Mouse (Mus musculus) heart, adult 2 months (tissue): ENCODE data around the gene Crym. TPM values are rescaled to one million over a fixed set of nuclear protein-coding genes. Genes with fewer than 3 reads are reported as not detected.

Source experiments
- DNase-seq, 2 experiments: peaks; one replicate each; pipeline ENCODE4 v3.0.0; 2021
- H3K27ac ChIP-seq: fragments of 200-600 bp; 2 replicates; pipeline ENCODE4 v1.8.1; 2022
- H3K27me3 ChIP-seq: fragments of 200-500 bp; 2 replicates; pipeline ENCODE4 v1.6.1; 2012; ENCODE audit warnings: mild to moderate bottlenecking, low read length, inconsistent platforms, mixed read lengths; ENCODE audit not compliant: control insufficient read depth, insufficient read depth
- H3K36me3 ChIP-seq: fragments of 200-500 bp; 2 replicates; pipeline ENCODE4 v1.6.1; 2012; ENCODE audit warnings: low read length, inconsistent platforms; ENCODE audit not compliant: control insufficient read depth, insufficient read depth
- H3K4me1 ChIP-seq: fragments of 200-500 bp; 2 replicates; pipeline ENCODE4 v1.6.1; 2011; ENCODE audit warnings: low read length; ENCODE audit not compliant: control insufficient read depth, insufficient read depth
- H3K4me3 ChIP-seq: fragments of 200-600 bp; 2 replicates; pipeline ENCODE4 v1.8.1; 2022
- H3K79me2 ChIP-seq: fragments of 200-500 bp; replicated peaks from 2 replicates; pipeline ENCODE4 v1.6.1; 2012; ENCODE audit warnings: mild to moderate bottlenecking, inconsistent platforms, low read length, moderate library complexity, mixed read lengths; ENCODE audit not compliant: control insufficient read depth, insufficient read depth
- H3K9ac ChIP-seq: fragments of 200-500 bp; 2 replicates; pipeline ENCODE4 v1.6.1; 2012; ENCODE audit warnings: low read depth, mild to moderate bottlenecking, control low read depth, inconsistent platforms, low read length, mixed read lengths
- CTCF ChIP-seq: fragments of 200-600 bp; IDR thresholded peaks from 2 replicates; pipeline ENCODE4 v1.8.1; 2022; ENCODE audit warnings: antibody characterized with exemption, mild to moderate bottlenecking, moderate library complexity
- EP300 ChIP-seq: fragments of 200-500 bp; IDR thresholded peaks from 2 replicates; pipeline ENCODE4 v1.6.1; 2011; ENCODE audit warnings: low read depth, low read length, control low read depth; ENCODE audit not compliant: insufficient read depth
- POLR2A ChIP-seq: fragments of 200-500 bp; IDR thresholded peaks from 2 replicates; pipeline ENCODE4 v1.6.1; 2011; ENCODE audit warnings: mild to moderate bottlenecking, low read depth, low read length, control low read depth; ENCODE audit not compliant: insufficient read depth
- WGBS: fragments of 180-500 bp; shearing (Covaris S2); methylation state at CpG from one replicate; pipeline ENCODE4 v1.1.7; 2018; 5-methylcytosine and 5-hydroxymethylcytosine counted together
- intact Hi-C: fragments of 180-260 bp; cut with DNase I; formaldehyde crosslinking; loops from one replicate; pipeline ENCODE4 v1.15.1; 2025
- polyA plus RNA-seq: library from polyadenylated mRNA; depleted of rRNA; stranded (reverse); fragments of >200 nt; gene quantifications from 2 replicates; pipeline ENCODE4 v1.2.3, GENCODE M21; 2012
- total RNA-seq, 2 experiments: library from RNA; stranded (reverse); gene quantifications; 2 replicates each; pipeline ENCODE4 v1.2.3; 2021

Gene Crym
- total and polyA plus RNA-seq, 3 experiments = 0.34 to 0.39 (median 0.37) TPM

DNA sequence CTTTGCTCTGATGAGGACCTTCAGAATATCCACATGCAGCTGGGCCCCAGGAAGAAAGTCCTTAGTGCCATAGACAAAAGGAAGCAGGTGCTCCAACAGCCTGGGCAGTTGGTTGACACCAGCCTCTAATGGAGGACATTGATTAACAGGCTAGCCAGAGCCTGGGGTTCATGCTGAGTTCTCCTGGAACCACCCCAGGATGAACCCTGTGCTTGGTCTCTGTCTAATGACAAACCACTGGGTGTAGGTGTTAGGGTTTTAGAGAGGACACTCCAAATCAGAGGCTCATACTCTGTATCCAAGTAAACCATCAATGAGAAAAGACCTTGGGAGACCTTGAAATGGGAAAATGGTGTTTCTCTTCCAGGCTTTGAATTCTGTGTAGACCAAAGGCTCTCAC, 19.0 kb downstream of the Crym start:
- intact Hi-C loops = no loop called here
- TF ChIP-seq EP300 (no peak), POLR2A (no peak), CTCF (no peak)
- no peak overlapping the region for H3K27ac ChIP-seq
- H3K79me2 ChIP-seq = no peaks in the 10 kb centered on the region
- H3K27me3 ChIP-seq = no peaks in the 10 kb centered on the region
- H3K36me3 ChIP-seq = no peaks in the 10 kb centered on the region
- no peaks in the 10 kb centered on the region for H3K4me1 ChIP-seq
- no peak for DNase-seq
- no peak overlapping the region for H3K9ac ChIP-seq
- H3K4me3 ChIP-seq = no peak overlapping the region

- intact Hi-C loops = no loop called here
- Histone ChIP-seq H3K27me3 (no peaks in the 10 kb centered on the region), H3K4me3 (no peak overlapping the region), H3K79me2 (no peaks in the 10 kb centered on the region), H3K9ac (no peak overlapping the region), H3K4me1 (no peaks in the 10 kb centered on the region), H3K27ac (no peak overlapping the region), H3K36me3 (no peaks in the 10 kb centered on the region)
- no peak for DNase-seq
- WGBS = 87% methylated on average over 4 of the region's 4 CpGs
- TF ChIP-seq CTCF (no peak), POLR2A (no peak), EP300 (no peak)
Observed at GRCm38 (mm10) chr7:120181401-120182230, 20.3 kb downstream of the Crym start.

- no peaks in the 10 kb centered on the region for H3K27me3 ChIP-seq
- H3K4me3 ChIP-seq = no peak overlapping the region
- no peak for TF ChIP-seq POLR2A
- TF ChIP-seq EP300 = no peak
- TF ChIP-seq CTCF = no peak
- intact Hi-C loops = no loop called here
- H3K4me1 ChIP-seq = no peaks in the 10 kb centered on the region
- no peaks in the 10 kb centered on the region for H3K36me3 ChIP-seq
- 75% methylated on average over 5 of the region's 5 CpGs for WGBS
- no peak for DNase-seq
- no peaks in the 10 kb centered on the region for H3K79me2 ChIP-seq
- no peak overlapping the region for H3K27ac ChIP-seq
- H3K9ac ChIP-seq = no peak overlapping the region
Observed at GRCm38 (mm10) chr7:120180547-120180946, 21.4 kb downstream of the Crym start.

- Histone ChIP-seq H3K27ac (no peak overlapping the region), H3K4me1 (no peaks in the 10 kb centered on the region), H3K79me2 (no peaks in the 10 kb centered on the region), H3K36me3 (no peaks in the 10 kb centered on the region), H3K9ac (no peak overlapping the region), H3K4me3 (no peak overlapping the region), H3K27me3 (no peaks in the 10 kb centered on the region)
- DNase-seq = no peak
- intact Hi-C loops = no loop called here
- TF ChIP-seq EP300 = no peak
- TF ChIP-seq CTCF = no peak
- no peak for TF ChIP-seq POLR2A
- WGBS = 21% methylated on average over 2 of the region's 2 CpGs
Observed at GRCm38 (mm10) chr7:120178935-120179334, 23.0 kb downstream of the Crym start.

- 55% methylated on average over 3 of the region's 3 CpGs for WGBS
- H3K4me3 ChIP-seq = no peak overlapping the region
- DNase-seq = no peak
- H3K27me3 ChIP-seq = no peaks in the 10 kb centered on the region
- no peak overlapping the region for H3K9ac ChIP-seq
- H3K36me3 ChIP-seq = no peaks in the 10 kb centered on the region
- TF ChIP-seq EP300 (no peak), POLR2A (no peak), CTCF (no peak)
- intact Hi-C loops = no loop called here
- H3K27ac ChIP-seq = no peak overlapping the region
- no peaks in the 10 kb centered on the region for H3K4me1 ChIP-seq
- H3K79me2 ChIP-seq = no peaks in the 10 kb centered on the region
Observed at GRCm38 (mm10) chr7:120177611-120178010, 24.3 kb downstream of the Crym start.

GRCm38 (mm10) chr7:120174723-120175504, 27.0 kb downstream of the Crym start:
- Histone ChIP-seq H3K27ac (no peak overlapping the region), H3K27me3 (no peaks in the 10 kb centered on the region), H3K79me2 (no peaks in the 10 kb centered on the region), H3K9ac (no peak overlapping the region), H3K36me3 (no peaks in the 10 kb centered on the region), H3K4me3 (no peak overlapping the region), H3K4me1 (no peaks in the 10 kb centered on the region)
- no peak for TF ChIP-seq CTCF
- TF ChIP-seq EP300 = no peak
- TF ChIP-seq POLR2A = no peak
- no peak for DNase-seq
- 74% methylated on average over 11 of the region's 11 CpGs for WGBS
- intact Hi-C loops = no loop called here
